Mouse (Mus musculus) erythroblast, embryonic 14.5 days (primary cell): ENCODE data around the gene Mocs3.

ENCODE experiments used
- GATA1 ChIP-seq: IDR thresholded peaks from 2 replicates; pipeline ENCODE4 v1.6.1; 2012; ENCODE audit warnings: low read length, inconsistent platforms, mixed read lengths
- TAL1 ChIP-seq: IDR thresholded peaks from 3 replicates; pipeline ENCODE4 v1.6.1; 2012; ENCODE audit warnings: low read length, inconsistent platforms, mixed read lengths

DNA sequence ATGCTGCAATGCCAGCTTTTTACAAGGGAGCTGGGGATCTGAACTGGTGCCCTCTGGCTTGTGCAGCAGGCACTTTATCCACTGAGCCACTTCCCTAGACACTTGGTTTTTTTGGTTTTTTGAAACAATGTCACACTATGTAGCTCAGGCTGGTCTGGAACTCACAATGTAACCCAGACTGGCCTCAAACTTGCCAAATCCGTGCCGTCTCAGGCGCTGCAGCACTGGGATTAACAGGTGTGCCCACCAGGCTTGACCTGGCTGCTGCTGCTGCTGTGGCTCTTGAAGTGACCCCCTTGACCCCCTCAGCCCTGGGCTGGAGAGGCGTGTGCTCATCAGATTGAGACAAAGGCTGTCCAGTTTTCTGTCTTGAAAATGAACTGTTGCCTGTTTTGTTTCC lies 7.9 kb downstream of the Mocs3 start:
- TF ChIP-seq TAL1 (no peak), GATA1 (no peak)
